Mouse (Mus musculus): ENCODE results near the gene Dis3l2. TPM values are rescaled to one million over a fixed set of nuclear protein-coding genes. Genes with fewer than 3 reads are reported as not detected.
A peak's percentile ranks its signal among the peaks of the same experiment; 100 is the strongest.

Gene Dis3l2
- polyA plus RNA-seq, 1 experiment from 2014 or later: 30.0 TPM

GRCm38 (mm10) chr1:87086196-87086595 lies 382.6 kb downstream of the Dis3l2 start:
- no peak overlapping the region for H3K4me3 ChIP-seq (ENCODE audit: low read depth, low read length)
- H3K4me1 ChIP-seq (ENCODE audit: insufficient read depth): no peaks in the 10 kb centered on the region
- ATAC-seq (ENCODE audit: insufficient read depth) (no peak), DNase-seq (no peak)
- 52% methylated on average over 4 of the region's 4 CpGs for WGBS
- H3K27me3 ChIP-seq (ENCODE audit: insufficient read depth, low read length): no peaks in the 10 kb centered on the region
- H3K9me3 ChIP-seq (ENCODE audit: low read depth, low read length): no peaks in the 10 kb centered on the region
- no peaks in the 10 kb centered on the region for H3K36me3 ChIP-seq (ENCODE audit: insufficient read depth)
- H3K27ac ChIP-seq (ENCODE audit: low read depth): no peak overlapping the region
- no peak for TF ChIP-seq CTCF (IDR thresholded peaks at IDR 0.05; ENCODE audit: low read depth)
- H3K9ac ChIP-seq: no peak overlapping the region
- no peak overlapping the region for H3K4me2 ChIP-seq

- WGBS: 62% methylated on average over 17 of the region's 17 CpGs
Observed at GRCm38 (mm10) chr1:87086964-87087363, 383.4 kb downstream of the Dis3l2 start.

GRCm38 (mm10) chr1:87089251-87089650 lies 385.6 kb downstream of the Dis3l2 start:
- no peak for ATAC-seq (ENCODE audit: insufficient read depth)
- H3K4me3 ChIP-seq (ENCODE audit: low read depth, low read length): no peak overlapping the region
- no peak for DNase-seq
- H3K27ac ChIP-seq (ENCODE audit: low read depth): no peak overlapping the region
- no peak for TF ChIP-seq CTCF (IDR thresholded peaks at IDR 0.05; ENCODE audit: low read depth)
- H3K4me2 ChIP-seq: no peak overlapping the region
- H3K9me3 ChIP-seq (ENCODE audit: low read depth, low read length): no peaks in the 10 kb centered on the region
- H3K4me1 ChIP-seq (ENCODE audit: insufficient read depth): no peaks in the 10 kb centered on the region
- 83% methylated on average over 11 of the region's 11 CpGs for WGBS
- no peak overlapping the region for H3K9ac ChIP-seq
- no peaks in the 10 kb centered on the region for H3K36me3 ChIP-seq (ENCODE audit: insufficient read depth)
- no peaks in the 10 kb centered on the region for H3K27me3 ChIP-seq (ENCODE audit: insufficient read depth, low read length)

More at GRCm38 (mm10) chr1:87086964-87087363, 383.4 kb downstream of the Dis3l2 start:
- Histone ChIP-seq H3K9me3 (ENCODE audit: low read depth, low read length) (no peaks in the 10 kb centered on the region), H3K4me3 (ENCODE audit: low read depth, low read length) (no peak overlapping the region), H3K27ac (ENCODE audit: low read depth) (no peak overlapping the region), H3K4me2 (no peak overlapping the region), H3K9ac (no peak overlapping the region), H3K27me3 (ENCODE audit: insufficient read depth, low read length) (no peaks in the 10 kb centered on the region), H3K4me1 (ENCODE audit: insufficient read depth) (no peaks in the 10 kb centered on the region), H3K36me3 (ENCODE audit: insufficient read depth) (no peaks in the 10 kb centered on the region)
- no peak for DNase-seq
- ATAC-seq (ENCODE audit: insufficient read depth): no peak
- TF ChIP-seq CTCF (IDR thresholded peaks at IDR 0.05; ENCODE audit: low read depth): peak; percentile 50

GRCm38 (mm10) chr1:87089828-87090227 lies 386.2 kb downstream of the Dis3l2 start, which contains the start of gene Alppl2:
Gene Alppl2, minus strand, starts transcription at chr1:87089928.
- no peak for ATAC-seq (ENCODE audit: insufficient read depth)
- H3K4me3 ChIP-seq (ENCODE audit: low read depth, low read length): no peak within 1 kb of the TSS
- H3K27ac ChIP-seq (ENCODE audit: low read depth): no peak within 1 kb of the TSS
- H3K9me3 ChIP-seq (ENCODE audit: low read depth, low read length): no peaks in the 10 kb centered on the region
- WGBS: 78% methylated on average over 4 of the region's 4 CpGs
- H3K9ac ChIP-seq: no peak within 1 kb of the TSS
- TF ChIP-seq CTCF (IDR thresholded peaks at IDR 0.05; ENCODE audit: low read depth): no peak
- H3K4me1 ChIP-seq (ENCODE audit: insufficient read depth): no peaks in the 10 kb centered on the region
- no peak within 1 kb of the TSS for H3K4me2 ChIP-seq
- no peaks in the 10 kb centered on the region for H3K36me3 ChIP-seq (ENCODE audit: insufficient read depth)
- no peak for DNase-seq
- H3K27me3 ChIP-seq (ENCODE audit: insufficient read depth, low read length): no peaks in the 10 kb centered on the region

- H3K27me3 ChIP-seq (ENCODE audit: insufficient read depth, low read length): no peaks in the 10 kb centered on the region
- H3K9me3 ChIP-seq (ENCODE audit: low read depth, low read length): no peaks in the 10 kb centered on the region
- 70% methylated on average over 8 of the region's 8 CpGs for whole genome bisulfite sequencing
- DNase-seq (no peak), ATAC-seq (ENCODE audit: insufficient read depth) (no peak)
- no peak overlapping the region for H3K4me3 ChIP-seq (ENCODE audit: low read depth, low read length)
- no peak overlapping the region for H3K4me2 ChIP-seq
- no peak overlapping the region for H3K9ac ChIP-seq
- H3K27ac ChIP-seq (ENCODE audit: low read depth): no peak overlapping the region
- no peaks in the 10 kb centered on the region for H3K4me1 ChIP-seq (ENCODE audit: insufficient read depth)
- no peaks in the 10 kb centered on the region for H3K36me3 ChIP-seq (ENCODE audit: insufficient read depth)
- TF ChIP-seq CTCF (IDR thresholded peaks at IDR 0.05; ENCODE audit: low read depth): no peak
Observed at GRCm38 (mm10) chr1:87095642-87096041, 392.0 kb downstream of the Dis3l2 start.

GRCm38 (mm10) chr1:87098358-87098975 lies 394.9 kb downstream of the Dis3l2 start:
- no peak overlapping the region for H3K27ac ChIP-seq (ENCODE audit: low read depth)
- no peak overlapping the region for H3K9ac ChIP-seq
- no peak overlapping the region for H3K4me3 ChIP-seq (ENCODE audit: low read depth, low read length)
- peak; percentile 79 for TF ChIP-seq CTCF (IDR thresholded peaks at IDR 0.05; ENCODE audit: low read depth)
- peak; percentile 74 for DNase-seq
- H3K9me3 ChIP-seq (ENCODE audit: low read depth, low read length): no peaks in the 10 kb centered on the region
- ATAC-seq (ENCODE audit: insufficient read depth): peak; percentile 76
- no peaks in the 10 kb centered on the region for H3K4me1 ChIP-seq (ENCODE audit: insufficient read depth)
- H3K27me3 ChIP-seq (ENCODE audit: insufficient read depth, low read length): no peaks in the 10 kb centered on the region
- 10% methylated on average over 30 of the region's 30 CpGs for WGBS
- no peak overlapping the region for H3K4me2 ChIP-seq
- no peaks in the 10 kb centered on the region for H3K36me3 ChIP-seq (ENCODE audit: insufficient read depth)

Other genes starting within 250 kb of the Dis3l2 start
- gene Ptma, start 177.1 kb upstream of the Dis3l2 start, polyA plus RNA-seq (2014; fragmentation: Nextera tagmentation; extraction: Ambion mirVana): 3,453 and 3,547 TPM in 2 replicates
- gene Pde6d, start 121.2 kb upstream of the Dis3l2 start, polyA plus RNA-seq (2014; fragmentation: Nextera tagmentation; extraction: Ambion mirVana): 57.6 and 58.5 TPM in 2 replicates
- gene Cops7b, start 120.9 kb upstream of the Dis3l2 start, polyA plus RNA-seq (2014; fragmentation: Nextera tagmentation; extraction: Ambion mirVana): 37.6 and 38.0 TPM in 2 replicates
- 0.29 TPM in 1 of 2 replicates, not detected in the other for gene Nppc, start 33.2 kb upstream of the Dis3l2 start, polyA plus RNA-seq (2014; fragmentation: Nextera tagmentation; extraction: Ambion mirVana)